Mouse (Mus musculus): ENCODE measurements at regions not wholly inside any gene's neighbourhood (a gene's known extent, or its start where the extent isn't known, plus 50 kb on each side); places are given as distances from the start of the nearest gene placed in this dataset.

DNA sequence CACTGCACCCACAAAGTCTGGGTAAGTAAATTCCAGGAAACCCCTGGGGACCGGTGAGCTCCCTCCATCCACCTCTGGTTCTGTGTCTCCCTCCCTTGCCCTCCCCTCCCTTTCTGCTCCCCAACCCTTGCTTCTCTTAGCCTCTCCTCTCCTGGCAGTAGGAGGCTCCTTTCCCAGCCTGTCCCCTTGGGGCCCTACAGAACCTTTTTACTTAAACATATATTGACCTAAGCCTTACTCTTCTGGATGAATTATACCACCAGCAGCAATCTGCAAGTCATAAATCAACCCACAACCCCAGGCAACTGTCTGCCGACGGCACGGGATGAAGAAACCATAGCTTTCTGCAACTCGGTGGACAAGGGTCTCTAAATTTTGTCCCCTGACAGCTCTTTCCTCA, 380.7 kb upstream of the Tbx3 start:
- no peak for DNase-seq (ENCODE audit: low spot score in 2 of 2)

DNA sequence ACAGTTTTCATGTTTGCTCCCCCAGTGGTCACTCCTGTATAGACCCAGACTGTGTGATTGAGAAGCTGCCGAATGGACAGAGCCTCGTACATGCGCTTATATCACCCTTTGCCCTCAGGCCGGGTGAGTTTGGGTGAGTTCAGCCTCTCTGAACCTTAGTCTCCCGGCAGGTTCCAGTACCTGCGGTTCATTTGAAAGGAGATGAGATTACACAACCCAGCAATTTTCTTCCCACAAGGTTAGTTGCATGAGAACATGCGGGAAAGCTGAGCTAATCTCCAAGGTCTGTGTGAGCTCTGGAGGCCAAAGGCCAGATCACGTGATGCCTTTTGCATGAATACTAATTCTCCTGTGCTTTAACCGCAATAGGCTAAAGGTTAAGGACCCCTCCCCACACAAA, 378.1 kb upstream of the Tbx3 start:
- DNase-seq (ENCODE audit: low spot score in 2 of 2), result no peak

DNA sequence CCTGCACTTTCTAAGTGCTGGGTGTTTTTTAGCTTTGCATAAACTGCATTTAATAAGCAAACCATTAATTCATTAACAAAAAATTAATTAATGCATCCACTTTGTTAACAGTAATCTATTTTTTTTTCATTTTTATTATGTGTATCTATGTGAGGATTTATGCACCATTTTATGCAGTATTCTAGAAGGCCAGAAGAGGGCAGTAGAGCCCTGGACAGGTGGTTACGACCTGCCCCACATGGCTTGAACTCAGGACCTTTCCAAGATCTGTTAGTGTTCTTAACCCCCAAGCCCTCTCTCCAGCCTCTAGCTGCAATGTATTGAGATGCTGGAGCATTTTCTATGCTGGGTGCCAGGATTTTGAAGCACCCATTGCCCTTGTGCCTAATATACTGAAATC, 377.6 kb upstream of the Tbx3 start:
- no peak for DNase-seq (ENCODE audit: low spot score in 2 of 2)

DNA sequence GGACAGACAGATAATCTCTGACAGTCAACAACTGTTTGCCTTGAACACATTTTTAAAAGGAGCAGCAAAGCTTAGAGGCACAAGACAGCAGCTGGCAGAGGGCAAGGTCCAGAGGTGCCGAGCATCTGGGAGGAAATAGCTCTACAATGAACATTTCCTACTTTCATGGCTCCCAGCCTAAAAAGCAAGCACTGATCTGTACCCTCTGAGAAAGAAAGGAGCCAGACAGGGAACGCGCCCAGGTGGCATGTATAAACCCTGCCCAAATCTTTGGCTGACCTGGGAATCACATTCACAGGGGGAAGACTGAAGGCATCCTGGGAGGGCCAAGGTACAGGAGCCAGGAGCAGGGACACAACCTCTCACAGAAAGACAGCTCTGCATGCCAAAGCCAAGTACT, 371.2 kb upstream of the Tbx3 start:
- DNase-seq (ENCODE audit: low spot score in 2 of 2), result no peak

DNA sequence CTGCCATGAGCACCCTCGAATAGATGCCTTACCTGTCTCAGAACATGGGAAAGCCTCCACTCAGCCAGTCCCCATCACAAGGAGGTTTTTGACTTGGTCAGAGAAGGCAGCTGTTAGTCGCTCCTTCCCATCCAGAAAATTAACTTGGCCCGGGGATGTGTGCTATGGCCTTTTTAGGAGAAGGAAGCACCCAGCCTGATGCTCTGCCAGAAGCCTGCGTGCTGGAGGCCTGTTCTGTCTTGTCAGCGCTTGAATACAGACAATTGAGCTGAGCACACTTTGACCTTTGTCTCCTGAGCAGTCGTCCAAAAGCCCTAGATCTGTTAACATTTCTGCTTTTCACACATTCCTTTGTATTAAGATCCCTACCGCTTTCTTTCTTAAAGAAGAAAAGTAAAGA, 370.4 kb upstream of the Tbx3 start:
- DNase-seq (ENCODE audit: low spot score in 2 of 2), result no peak

DNA sequence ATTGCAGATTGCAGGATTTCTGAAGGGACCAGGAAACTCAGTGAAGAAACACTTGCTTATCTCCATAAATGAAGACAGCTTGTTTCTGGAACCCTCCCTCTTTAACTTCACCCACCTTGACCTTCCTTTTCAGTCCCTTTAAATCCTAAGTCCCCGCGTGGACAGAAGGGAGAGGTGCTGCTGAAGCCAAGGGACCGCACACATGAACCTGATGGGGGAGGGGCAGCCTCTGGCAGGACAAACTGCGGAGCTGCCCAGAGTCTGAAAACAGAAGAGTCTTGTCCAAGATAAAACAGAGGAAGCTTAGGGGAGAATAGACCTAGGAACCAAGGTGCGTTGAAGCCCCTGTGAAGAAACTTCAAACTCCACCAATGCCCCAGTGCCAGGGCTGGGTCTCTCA, 368.9 kb upstream of the Tbx3 start:
- no peak for DNase-seq (ENCODE audit: low spot score in 2 of 2)

DNA sequence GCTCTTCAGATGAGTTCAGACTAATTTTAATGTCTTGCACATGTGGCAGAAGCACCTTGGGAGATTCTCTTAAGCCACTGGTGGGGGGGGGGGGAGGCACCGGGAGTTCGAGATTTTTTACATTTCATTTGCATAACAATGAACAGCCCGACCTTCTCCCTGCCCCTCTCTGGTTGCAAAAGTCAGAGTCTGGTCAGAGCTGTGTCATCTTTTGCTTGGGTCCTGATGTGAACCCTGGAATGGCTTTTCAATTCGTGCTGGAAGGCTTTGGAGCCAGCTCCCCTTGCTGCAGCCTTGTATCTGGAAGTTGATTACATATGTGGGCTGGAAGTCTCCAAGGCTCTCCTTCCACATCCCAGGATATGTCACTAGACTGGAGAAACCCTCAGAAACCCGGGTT, 365.7 kb upstream of the Tbx3 start:
- DNase-seq (ENCODE audit: low spot score in 2 of 2), result no peak

DNA sequence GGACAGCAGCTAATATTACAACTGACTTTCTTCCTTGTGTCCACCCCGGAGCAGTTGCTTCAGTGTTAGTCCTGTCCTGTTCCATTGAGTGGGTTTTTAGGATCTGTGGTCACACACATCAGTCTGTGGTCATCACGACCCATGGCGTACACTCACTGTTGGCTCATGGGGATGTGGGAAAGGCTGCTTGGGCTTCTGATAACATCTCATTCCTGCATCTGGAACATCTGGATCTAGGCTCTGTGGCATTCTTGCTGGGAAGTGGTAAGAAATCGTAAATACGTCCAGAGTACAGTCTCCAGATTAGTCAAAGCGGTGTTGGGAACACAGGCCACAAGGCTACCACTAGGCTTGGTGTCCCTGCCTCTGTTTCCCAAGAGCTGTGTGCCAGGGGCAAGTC, 362.7 kb upstream of the Tbx3 start:
- DNase-seq (ENCODE audit: low spot score in 2 of 2), result no peak

DNA sequence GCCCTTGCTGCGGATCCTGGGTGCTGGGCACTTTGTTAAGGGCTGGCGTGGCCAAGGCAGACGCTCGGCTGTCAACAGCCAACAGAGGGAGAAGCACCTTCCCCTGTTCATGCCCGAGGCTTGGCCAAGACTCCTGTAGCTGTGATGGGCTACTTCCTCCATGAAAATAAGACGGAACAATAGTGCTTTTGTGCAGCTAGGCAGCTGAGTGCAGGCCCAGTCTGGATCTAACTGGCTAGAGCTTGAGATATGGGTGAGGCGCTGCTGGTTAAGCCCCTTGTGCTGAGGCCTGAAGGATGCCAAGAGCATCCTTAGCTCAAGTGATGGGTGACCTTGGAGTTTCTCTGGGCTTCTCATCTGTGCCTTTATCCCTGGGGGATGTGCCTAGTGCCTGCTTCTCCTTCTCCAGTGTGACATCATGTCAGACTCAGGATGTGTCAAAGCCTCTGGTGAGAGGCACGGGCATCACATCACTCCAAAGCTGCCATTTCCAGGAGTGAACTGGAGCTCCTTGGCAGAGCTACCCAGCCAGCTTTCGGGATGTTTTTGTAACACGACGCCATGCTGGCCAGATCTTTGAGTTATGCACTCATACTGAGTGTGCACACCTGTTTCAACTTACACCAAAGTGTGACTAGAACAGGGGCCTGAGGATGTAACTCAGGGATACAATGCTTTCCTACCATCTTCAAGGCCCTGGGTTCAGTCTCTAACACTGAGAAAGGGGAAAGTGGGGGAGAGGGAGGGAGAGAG, 360.1 kb upstream of the Tbx3 start:
- DNase-seq (ENCODE audit: low spot score in 2 of 2), result no peak

DNA sequence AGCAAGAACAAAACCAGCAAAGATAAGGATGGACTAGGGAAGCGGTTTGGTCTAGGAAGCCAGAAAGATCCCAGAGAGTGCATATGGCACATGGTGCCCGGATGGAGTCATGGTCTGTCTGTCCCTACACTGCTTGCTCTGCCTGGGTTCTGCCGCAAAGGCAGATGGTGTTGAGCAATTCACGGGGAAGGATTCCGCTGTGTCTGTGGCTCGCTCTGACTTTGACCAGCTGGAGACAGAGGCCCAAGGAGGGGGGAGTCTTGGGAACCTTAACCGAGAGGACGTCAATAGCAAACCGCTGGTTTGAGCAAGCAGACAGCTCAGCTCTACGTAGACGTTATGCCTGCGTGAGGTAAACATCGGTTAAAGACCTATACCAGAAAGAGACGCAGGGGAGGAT, 357.7 kb upstream of the Tbx3 start:
- DNase-seq (ENCODE audit: low spot score in 2 of 2), result no peak

DNA sequence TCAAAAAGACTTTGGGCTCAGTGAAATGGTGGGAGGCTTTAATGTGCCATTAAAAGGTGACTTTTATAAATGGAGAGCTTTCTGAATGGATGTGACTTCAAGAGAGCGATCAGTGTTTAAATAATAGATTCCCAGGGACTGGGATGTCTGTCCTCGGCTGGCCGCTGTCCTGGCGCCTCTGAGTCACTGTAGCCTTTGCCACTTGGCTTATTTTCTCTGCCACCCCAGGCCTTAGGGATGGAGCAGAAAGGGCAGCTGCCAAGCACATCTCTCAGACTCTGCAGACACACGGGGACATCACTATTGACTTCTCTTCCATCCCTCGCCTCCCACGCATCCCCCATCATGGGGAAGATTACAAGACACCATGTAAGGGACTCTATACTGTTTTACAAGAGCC, 355.3 kb upstream of the Tbx3 start:
- DNase-seq (ENCODE audit: low spot score in 2 of 2), result no peak

DNA sequence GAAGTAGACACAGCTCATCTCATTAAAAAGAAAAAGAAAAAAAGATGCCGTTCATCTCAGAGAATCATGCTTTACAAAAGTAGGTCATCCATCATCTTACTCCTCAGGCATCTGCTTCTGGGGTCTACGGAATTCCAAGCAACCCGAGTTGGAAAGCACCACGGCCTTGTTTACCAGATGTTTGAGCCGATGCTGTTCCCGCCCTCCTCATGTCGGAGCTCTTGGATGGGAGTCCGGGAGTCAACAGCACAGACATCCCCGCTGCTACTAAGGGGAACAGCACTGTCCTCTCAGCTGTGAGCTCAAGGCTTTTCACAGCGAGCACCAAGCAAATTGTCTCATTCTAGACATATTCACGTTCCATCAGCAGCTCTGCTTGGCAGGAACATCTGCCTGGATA, 352.9 kb upstream of the Tbx3 start:
- DNase-seq (ENCODE audit: low spot score in 2 of 2), result no peak

DNA sequence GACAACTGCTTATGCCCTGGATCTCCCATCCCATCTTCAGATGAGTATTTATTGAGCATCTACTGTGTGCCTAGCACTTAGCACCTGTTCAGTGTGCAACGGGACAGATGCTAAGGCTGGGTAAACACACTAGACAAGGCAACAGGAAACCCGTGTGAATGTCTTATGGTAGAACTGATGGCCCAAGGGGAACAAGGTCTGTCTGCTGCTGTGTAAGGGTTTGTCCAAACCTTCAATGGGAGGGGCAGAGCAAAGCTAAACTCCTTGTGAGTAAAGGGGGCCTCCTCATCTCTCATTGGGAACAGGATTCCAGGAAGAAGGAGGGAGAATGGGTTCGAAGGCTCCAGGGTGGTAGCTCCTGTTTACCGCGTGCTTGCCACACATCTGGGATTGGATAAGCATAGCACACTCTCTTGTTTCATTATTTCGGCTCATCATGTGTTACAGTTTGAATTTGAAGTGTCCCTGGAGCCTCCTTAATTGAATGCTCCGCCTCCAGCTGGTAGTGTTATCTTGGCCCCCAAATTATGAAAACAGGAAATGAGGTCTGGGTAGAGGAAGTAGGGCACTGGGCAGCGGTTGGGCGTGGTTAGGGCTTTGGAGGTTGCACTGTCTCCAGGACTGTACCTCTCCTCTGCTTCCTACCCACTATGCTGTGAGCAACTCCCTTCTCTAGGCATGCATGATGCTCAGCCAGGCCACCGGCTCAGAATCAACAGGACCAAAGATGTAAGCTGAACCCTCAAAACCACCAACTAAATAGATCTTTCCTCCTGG, 348.9 kb upstream of the Tbx3 start:
- peak in 1 of 2 experiments; percentile 36 for DNase-seq (ENCODE audit: low spot score in 2 of 2)

DNA sequence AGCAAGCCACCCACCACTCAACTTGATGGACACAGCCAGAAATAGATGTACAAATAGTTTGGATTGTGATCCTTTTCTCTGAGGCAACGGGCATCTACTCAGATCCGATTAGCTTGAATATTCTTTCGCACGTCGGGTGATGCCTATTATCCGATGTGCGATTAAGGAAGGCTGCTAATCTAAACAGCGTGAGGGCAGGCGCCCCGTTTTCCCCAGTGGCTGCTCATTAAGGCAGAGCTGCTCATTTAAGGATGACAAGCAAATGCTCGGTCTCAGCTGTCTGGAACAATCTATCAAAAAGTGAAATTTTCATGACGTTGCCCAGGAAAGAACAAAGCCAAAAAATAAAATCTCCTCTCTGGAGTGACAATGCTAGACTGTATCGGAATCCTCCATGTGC, 348.1 kb upstream of the Tbx3 start:
- DNase-seq (ENCODE audit: low spot score in 2 of 2), result no peak

DNA sequence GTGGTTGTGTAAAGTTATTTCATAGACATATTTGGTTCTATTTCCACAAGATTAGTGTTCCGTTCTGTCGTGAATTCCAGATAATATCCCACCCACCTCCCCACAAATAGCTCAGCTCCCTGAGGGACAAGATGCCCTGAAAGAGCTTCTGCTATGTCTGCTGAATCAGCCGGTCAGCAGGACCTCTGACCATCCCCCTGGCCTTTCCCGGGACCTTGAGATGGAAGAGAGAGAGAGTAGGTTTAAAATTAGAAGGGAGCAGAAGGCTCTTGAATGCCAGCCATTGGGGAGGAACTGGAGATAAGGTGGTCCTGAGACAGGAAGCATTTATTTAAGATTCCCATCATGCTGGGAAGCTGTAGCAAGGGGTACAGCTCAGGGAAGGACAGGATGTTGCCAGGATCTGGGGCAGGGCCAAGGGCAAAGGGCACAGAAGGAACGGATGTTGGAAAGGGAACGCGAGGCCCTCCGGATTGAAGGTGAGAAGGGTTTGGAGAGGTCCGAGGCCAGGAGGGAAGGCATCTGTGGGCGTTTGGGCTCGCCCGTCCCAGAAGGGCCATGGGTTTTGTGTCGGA, 344.7 kb upstream of the Tbx3 start:
- no peak for DNase-seq (ENCODE audit: low spot score in 2 of 2)

DNA sequence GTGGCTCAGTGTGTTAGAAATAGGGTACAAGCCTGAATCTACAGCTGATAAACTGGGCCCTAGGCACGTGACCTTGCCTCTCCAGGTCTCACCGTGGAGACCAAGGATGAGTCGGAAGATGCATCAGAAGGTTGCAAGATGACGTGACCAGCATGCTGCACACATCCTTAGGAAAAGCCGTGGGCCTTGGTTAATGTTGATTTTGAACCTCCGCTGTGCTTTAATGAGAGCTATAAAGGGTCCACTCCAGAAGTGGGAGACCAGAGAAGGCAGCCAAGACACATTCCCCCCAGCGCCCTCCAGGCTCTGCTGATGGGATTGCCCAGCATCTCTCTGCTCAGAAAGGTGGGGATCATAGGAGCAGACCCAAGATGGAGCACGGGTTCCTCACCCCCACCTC, 343.6 kb upstream of the Tbx3 start:
- DNase-seq (ENCODE audit: low spot score in 2 of 2), result no peak

DNA sequence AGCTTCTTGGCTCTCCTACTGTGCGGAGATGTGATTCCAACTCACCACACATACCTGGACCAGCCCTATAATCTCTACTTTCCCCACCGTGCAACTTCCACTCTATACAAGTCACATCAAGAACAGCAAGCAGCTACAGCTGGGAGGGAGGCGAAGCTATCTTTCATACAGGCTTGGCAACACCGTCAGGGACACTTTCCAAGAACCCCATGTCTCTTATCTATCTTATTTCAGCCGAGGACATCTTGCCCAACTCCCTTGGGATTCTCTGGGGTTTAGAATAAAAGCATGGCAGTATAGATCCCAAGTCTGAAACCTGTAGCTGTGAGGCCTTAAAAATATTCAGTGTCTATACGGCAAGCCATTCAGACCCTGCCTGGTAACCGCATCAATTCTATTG, 341.5 kb upstream of the Tbx3 start:
- DNase-seq (ENCODE audit: low spot score in 2 of 2), result no peak

DNA sequence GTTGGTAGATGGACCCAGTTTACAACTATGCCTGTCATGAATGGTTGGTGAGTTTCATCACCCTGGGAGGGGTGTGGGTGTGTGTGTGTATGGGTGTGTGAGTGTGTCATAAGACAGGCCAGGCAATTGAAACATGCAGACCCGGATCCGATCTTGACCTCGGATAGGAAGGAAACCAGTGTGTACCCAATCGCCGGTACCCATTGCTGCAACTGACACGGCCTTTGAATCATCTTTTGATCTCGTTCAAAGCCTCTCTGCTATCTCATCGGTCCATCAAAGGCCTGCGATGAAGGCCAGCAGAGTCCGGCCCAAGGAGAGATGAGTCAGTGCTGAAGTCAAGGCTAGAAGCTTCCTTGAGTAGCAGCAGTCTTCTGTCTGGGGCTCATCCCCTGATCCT, 341.1 kb upstream of the Tbx3 start:
- DNase-seq (ENCODE audit: low spot score in 2 of 2), result no peak

DNA sequence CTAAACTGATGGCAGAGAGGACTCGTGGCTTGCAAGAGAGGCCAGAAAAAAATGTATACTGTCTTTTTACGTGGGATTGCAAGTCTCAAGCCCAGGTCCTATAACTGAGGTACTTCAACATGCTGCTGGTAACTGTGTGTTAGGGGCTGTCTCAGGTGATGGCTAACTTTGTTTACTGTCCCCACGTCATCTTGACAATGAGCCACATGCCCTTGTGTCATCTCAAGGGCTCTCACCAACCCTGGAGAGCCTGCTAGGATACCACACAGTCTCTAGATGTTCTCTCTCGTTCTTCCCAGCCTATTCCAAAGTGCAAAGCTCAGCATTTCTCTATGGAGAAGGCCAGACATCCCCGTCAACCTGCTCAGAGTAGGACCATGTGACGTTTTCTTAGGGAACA, 340.6 kb upstream of the Tbx3 start:
- no peak for DNase-seq (ENCODE audit: low spot score in 2 of 2)

DNA sequence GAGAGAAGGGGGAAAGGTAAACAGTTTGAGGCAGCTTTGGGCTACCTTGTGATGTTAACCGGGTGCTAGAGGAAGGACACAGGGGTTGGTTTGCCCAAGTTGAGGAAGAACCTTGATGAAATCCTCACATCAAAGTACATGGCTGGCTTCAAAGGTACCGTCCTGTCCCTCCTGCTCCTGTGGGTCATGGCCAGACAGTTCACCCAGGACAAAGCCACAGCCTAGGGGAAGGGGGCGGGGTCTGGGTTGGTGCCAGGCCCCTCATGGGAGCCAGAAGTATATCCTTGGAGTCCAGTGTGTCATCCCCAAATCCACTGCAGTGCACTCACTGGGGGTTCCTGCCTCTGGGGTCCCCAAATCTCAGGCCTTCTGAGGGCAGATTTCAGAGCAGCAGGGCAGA, 339.0 kb upstream of the Tbx3 start:
- DNase-seq (ENCODE audit: low spot score in 2 of 2), result no peak

DNA sequence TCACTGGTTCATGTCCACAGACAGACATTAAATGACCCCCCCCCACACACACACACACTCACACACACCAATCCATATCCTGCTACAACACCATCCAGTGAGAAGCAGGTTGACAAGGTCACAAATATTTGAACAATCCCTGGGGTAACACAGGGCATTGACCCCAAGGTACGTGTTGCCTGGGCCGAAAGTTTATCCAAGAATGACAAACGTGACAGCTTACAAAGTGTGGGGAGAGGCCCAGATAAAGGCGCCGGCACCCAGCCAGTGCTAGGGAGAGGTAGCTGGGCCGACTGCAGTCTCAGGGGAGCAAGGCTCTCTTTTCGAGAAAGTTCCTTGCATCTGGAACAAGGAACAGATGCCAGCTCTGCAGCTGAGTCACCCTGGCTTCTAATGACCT, 337.8 kb upstream of the Tbx3 start:
- DNase-seq (ENCODE audit: low spot score in 2 of 2), result no peak

DNA sequence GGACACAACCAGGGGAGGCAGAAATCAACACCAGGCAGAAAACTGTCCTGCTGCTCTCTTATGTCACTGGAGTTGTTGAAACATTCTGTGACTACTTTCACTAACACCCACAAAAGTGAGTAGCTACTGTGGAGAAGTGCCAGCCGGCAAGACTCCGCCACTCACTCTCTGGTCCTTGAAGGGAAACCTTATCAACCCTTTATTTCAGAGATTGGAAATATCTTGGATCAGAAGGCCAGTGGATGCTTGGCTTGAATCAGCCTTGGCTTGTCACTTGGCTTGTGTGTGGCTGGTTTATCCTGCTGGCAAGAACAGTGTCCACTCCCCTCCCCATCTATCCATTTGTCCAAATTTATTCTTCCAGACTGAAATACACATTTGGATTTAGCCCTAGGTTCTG, 335.3 kb upstream of the Tbx3 start:
- DNase-seq (ENCODE audit: low spot score in 2 of 2), result no peak

DNA sequence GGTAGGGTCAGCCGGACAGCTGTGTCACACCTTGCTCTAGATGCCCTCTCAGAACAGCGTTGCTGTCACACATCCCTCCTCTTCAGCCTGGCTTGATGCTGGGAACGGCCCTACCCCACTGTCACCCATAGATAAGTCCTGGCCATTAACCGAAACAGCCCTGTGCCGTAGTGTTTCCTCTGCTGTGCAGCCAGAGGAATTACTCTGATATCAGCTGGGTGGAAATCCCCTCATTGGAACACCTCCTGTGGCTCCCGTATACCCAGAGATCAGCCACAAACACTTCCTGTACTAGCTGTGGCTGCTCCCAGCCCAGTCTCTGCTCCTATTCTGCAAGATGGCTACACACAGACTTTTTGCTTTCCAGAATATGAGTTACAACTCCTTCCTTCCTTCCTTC, 334.5 kb upstream of the Tbx3 start:
- DNase-seq (ENCODE audit: low spot score in 2 of 2), result no peak
